Mouse (Mus musculus): ENCODE results near the gene Kdm2b. TPM values are rescaled to one million over a fixed set of nuclear protein-coding genes. Genes with fewer than 3 reads are reported as not detected.
A peak's percentile ranks its signal among the peaks of the same experiment; 100 is the strongest.

Kdm2b gene
- polyA plus RNA-seq, 1 experiment from 2014 or later, result 62.5 TPM

- H3K36me3 ChIP-seq (ENCODE audit: insufficient read depth, low read length), result 0 out of 2 replicates have a peak, but pooled peaks cover under 1% of the 10 kb centered on the region
- no peaks in the 10 kb centered on the region for H3K27me3 ChIP-seq (ENCODE audit: insufficient read depth, low read length)
- WGBS, result 72% methylated on average over 6 of the region's 6 CpGs
- no peaks in the 10 kb centered on the region; the same call in none of the 2 replicates for H3K4me1 ChIP-seq (replicated peaks; ENCODE audit: insufficient read depth, low read length)
- no peak overlapping the region for H3K4me3 ChIP-seq (replicated peaks; ENCODE audit: low read depth, low read length)
- no peaks in the 10 kb centered on the region for H3K9me3 ChIP-seq (replicated peaks; ENCODE audit: low read length)
- H3K9ac ChIP-seq (ENCODE audit: low read depth, low read length), result no peak overlapping the region
- DNase-seq (ENCODE audit: low spot score) (no peak), ATAC-seq (replicated peaks; ENCODE audit: low FRiP score, low read depth) (no peak)
- no peak for TF ChIP-seq CTCF (IDR thresholded peaks at IDR 0.05; ENCODE audit: low read depth)
- no peak overlapping the region for H3K4me2 ChIP-seq (ENCODE audit: low read length)
- H3K27ac ChIP-seq, result no peak overlapping the region
Measured at GRCm38 (mm10) chr5:122824450-122824849, 165.2 kb downstream of the Kdm2b start.

GRCm38 (mm10) chr5:122823976-122824375 lies 165.6 kb downstream of the Kdm2b start:
- DNase-seq (ENCODE audit: low spot score) (peak; percentile 3), ATAC-seq (replicated peaks; ENCODE audit: low FRiP score, low read depth) (no peak)
- Histone ChIP-seq H3K4me3 (replicated peaks; ENCODE audit: low read depth, low read length) (no peak overlapping the region), H3K36me3 (ENCODE audit: insufficient read depth, low read length) (0 out of 2 replicates have a peak, but pooled peaks cover 4% of the 10 kb centered on the region), H3K9me3 (replicated peaks; ENCODE audit: low read length) (no peaks in the 10 kb centered on the region), H3K27me3 (ENCODE audit: insufficient read depth, low read length) (no peaks in the 10 kb centered on the region), H3K4me2 (ENCODE audit: low read length) (no peak overlapping the region), H3K9ac (ENCODE audit: low read depth, low read length) (no peak overlapping the region), H3K4me1 (replicated peaks; ENCODE audit: insufficient read depth, low read length) (no peaks in the 10 kb centered on the region; the same call in none of the 2 replicates), H3K27ac (no peak overlapping the region)
- 64% methylated on average over 1 of the region's 1 CpGs for WGBS
- TF ChIP-seq CTCF (IDR thresholded peaks at IDR 0.05; ENCODE audit: low read depth), result peak; percentile 29; the same call in 1 of the 2 replicates

GRCm38 (mm10) chr5:122822441-122822840 lies 167.2 kb downstream of the Kdm2b start:
- Histone ChIP-seq H3K4me3 (replicated peaks; ENCODE audit: low read depth, low read length) (no peak overlapping the region), H3K4me1 (replicated peaks; ENCODE audit: insufficient read depth, low read length) (no peaks in the 10 kb centered on the region; the same call in none of the 2 replicates), H3K36me3 (ENCODE audit: insufficient read depth, low read length) (peaks cover 19% of the 10 kb centered on the region), H3K4me2 (ENCODE audit: low read length) (no peak overlapping the region), H3K9me3 (replicated peaks; ENCODE audit: low read length) (no peaks in the 10 kb centered on the region), H3K9ac (ENCODE audit: low read depth, low read length) (no peak overlapping the region), H3K27ac (no peak overlapping the region), H3K27me3 (ENCODE audit: insufficient read depth, low read length) (no peaks in the 10 kb centered on the region)
- no peak for ATAC-seq (replicated peaks; ENCODE audit: low FRiP score, low read depth)
- WGBS, result 93% methylated on average over 4 of the region's 4 CpGs
- no peak for TF ChIP-seq CTCF (IDR thresholded peaks at IDR 0.05; ENCODE audit: low read depth)
- DNase-seq (ENCODE audit: low spot score), result no peak

GRCm38 (mm10) chr5:122821524-122821885 lies 168.1 kb downstream of the Kdm2b start:
- DNase-seq (ENCODE audit: low spot score) (no peak), ATAC-seq (replicated peaks; ENCODE audit: low FRiP score, low read depth) (peak; percentile 8; the same call in 1 of the 2 replicates)
- no peaks in the 10 kb centered on the region for H3K9me3 ChIP-seq (replicated peaks; ENCODE audit: low read length)
- peaks cover 24% of the 10 kb centered on the region for H3K36me3 ChIP-seq (ENCODE audit: insufficient read depth, low read length)
- TF ChIP-seq CTCF (IDR thresholded peaks at IDR 0.05; ENCODE audit: low read depth), result no peak
- peak overlapping the region; percentile 67 for H3K4me3 ChIP-seq (replicated peaks; ENCODE audit: low read depth, low read length)
- H3K9ac ChIP-seq (ENCODE audit: low read depth, low read length), result peak overlapping the region; percentile 72
- no peaks in the 10 kb centered on the region for H3K27me3 ChIP-seq (ENCODE audit: insufficient read depth, low read length)
- under 1% methylated on average over 10 of the region's 10 CpGs for WGBS
- H3K4me1 ChIP-seq (replicated peaks; ENCODE audit: insufficient read depth, low read length), result no peaks in the 10 kb centered on the region; the same call in none of the 2 replicates
- peak overlapping the region; percentile 72 for H3K4me2 ChIP-seq (ENCODE audit: low read length)
- H3K27ac ChIP-seq, result peak overlapping the region; percentile 95

GRCm38 (mm10) chr5:122820777-122821523 lies 168.7 kb downstream of the Kdm2b start, which contains the start of gene Anapc5:
TSS of gene Anapc5 (minus strand) at chr5:122821339.
- Histone ChIP-seq H3K9me3 (replicated peaks; ENCODE audit: low read length) (no peaks in the 10 kb centered on the region), H3K27ac (peak within 1 kb of the TSS; percentile 95), H3K36me3 (ENCODE audit: insufficient read depth, low read length) (peaks cover 28% of the 10 kb centered on the region), H3K4me3 (replicated peaks; ENCODE audit: low read depth, low read length) (peak within 1 kb of the TSS; percentile 67), H3K4me1 (replicated peaks; ENCODE audit: insufficient read depth, low read length) (no peaks in the 10 kb centered on the region; the same call in none of the 2 replicates), H3K27me3 (ENCODE audit: insufficient read depth, low read length) (no peaks in the 10 kb centered on the region), H3K4me2 (ENCODE audit: low read length) (peak within 1 kb of the TSS; percentile 72), H3K9ac (ENCODE audit: low read depth, low read length) (peak within 1 kb of the TSS; percentile 72)
- WGBS, result under 1% methylated on average over 55 of the region's 55 CpGs
- no peak for TF ChIP-seq CTCF (IDR thresholded peaks at IDR 0.05; ENCODE audit: low read depth)
- ATAC-seq (replicated peaks; ENCODE audit: low FRiP score, low read depth) (peak; percentile 100), DNase-seq (ENCODE audit: low spot score) (peak; percentile 99)

Other genes with a start within 250 kb of the Kdm2b start
- 38.9 and 43.1 TPM in 2 replicates for gene Camkk2, start 210.4 kb downstream of the Kdm2b start, polyA plus RNA-seq (2015; fragmentation: Nextera tagmentation; extraction: Ambion mirVana)
- 258 and 302 TPM in 2 replicates for gene Anapc5, start 168.5 kb downstream of the Kdm2b start, polyA plus RNA-seq (2015; fragmentation: Nextera tagmentation; extraction: Ambion mirVana)
- gene Rnf34, start 139.8 kb downstream of the Kdm2b start, polyA plus RNA-seq (2015; fragmentation: Nextera tagmentation; extraction: Ambion mirVana), result 33.3 and 33.9 TPM in 2 replicates
- gene Orai1, start 25.3 kb upstream of the Kdm2b start, polyA plus RNA-seq (2015; fragmentation: Nextera tagmentation; extraction: Ambion mirVana), result 22.5 and 23.4 TPM in 2 replicates
- 0.46 TPM in 1 of 2 replicates, not detected in the other for gene Morn3, start 57.2 kb upstream of the Kdm2b start, polyA plus RNA-seq (2015; fragmentation: Nextera tagmentation; extraction: Ambion mirVana)
- gene Tmem120b, start 78.6 kb upstream of the Kdm2b start, polyA plus RNA-seq (2015; fragmentation: Nextera tagmentation; extraction: Ambion mirVana), result 12.5 and 12.6 TPM in 2 replicates
- gene Rhof, start 142.9 kb upstream of the Kdm2b start, polyA plus RNA-seq (2015; fragmentation: Nextera tagmentation; extraction: Ambion mirVana), result 3.2 and 3.3 TPM in 2 replicates
- 7.0 and 7.1 TPM in 2 replicates for gene Setd1b, start 152.4 kb upstream of the Kdm2b start, polyA plus RNA-seq (2015; fragmentation: Nextera tagmentation; extraction: Ambion mirVana)
- gene Psmd9, start 179.6 kb upstream of the Kdm2b start, polyA plus RNA-seq (2015; fragmentation: Nextera tagmentation; extraction: Ambion mirVana), result 77.4 and 78.7 TPM in 2 replicates
- gene Hpd, start 192.9 kb upstream of the Kdm2b start, polyA plus RNA-seq (2015; fragmentation: Nextera tagmentation; extraction: Ambion mirVana), result 0.32 and 0.45 TPM in 2 replicates